Mouse (Mus musculus) olfactory bulb, adult 2 months (tissue): ENCODE results near the gene Tle6. TPM values are rescaled to one million over a fixed set of nuclear protein-coding genes. Genes with fewer than 3 reads are reported as not detected.
A peak's percentile ranks its signal among the peaks of the same experiment; 100 is the strongest.

ENCODE experiments used
- H3K27ac ChIP-seq: fragments of 200-500 bp; 2 replicates; pipeline ENCODE4 v1.5.1; 2012; ENCODE audit warnings: low read depth, low read length; ENCODE audit not compliant: insufficient read depth
- H3K4me1 ChIP-seq: fragments of 200-500 bp; 2 replicates; pipeline ENCODE4 v1.6.1; 2012; ENCODE audit warnings: low read length; ENCODE audit not compliant: control insufficient read depth, insufficient read depth
- H3K4me3 ChIP-seq: fragments of 200-500 bp; 2 replicates; pipeline ENCODE4 v1.5.1; 2012; ENCODE audit warnings: mild to moderate bottlenecking, low read depth, low read length, moderate library complexity; ENCODE audit not compliant: insufficient read depth
- CTCF ChIP-seq: fragments of 200-500 bp; IDR thresholded peaks from 2 replicates; pipeline ENCODE4 v1.5.1; 2012; ENCODE audit warnings: low read depth, mild to moderate bottlenecking, low read length, moderate library complexity; ENCODE audit not compliant: insufficient read depth
- POLR2A ChIP-seq: fragments of 200-500 bp; IDR thresholded peaks from 2 replicates; pipeline ENCODE4 v1.6.1; 2012; ENCODE audit warnings: mild to moderate bottlenecking, low read depth, low read length, moderate library complexity; ENCODE audit not compliant: insufficient read depth
- WGBS: fragments of 180-500 bp; shearing (Covaris S2); methylation state at CpG from one replicate; pipeline ENCODE4 v1.1.7; 2018; 5-methylcytosine and 5-hydroxymethylcytosine counted together
- polyA plus RNA-seq: library from polyadenylated mRNA; stranded (reverse); fragments of >200 nt; gene quantifications from 2 replicates; pipeline ENCODE4 v1.2.4, GENCODE M21; 2012; ENCODE audit warnings: low replicate concordance; ENCODE audit not compliant: missing spikeins, insufficient read depth, insufficient read length

Tle6 gene
- polyA plus RNA-seq, 1 experiment, result not detected

- Histone ChIP-seq H3K4me1 (peaks cover 7% of the 10 kb centered on the region; the same call in 1 of the 2 replicates), H3K4me3 (no peak overlapping the region), H3K27ac (peak overlapping the region; percentile 52; the same call in 1 of the 2 replicates)
- WGBS, result 1% methylated on average over 12 of the region's 12 CpGs
- TF ChIP-seq CTCF (peak; percentile 100), POLR2A (no peak)
Observed at GRCm38 (mm10) chr10:81551597-81552102, 49.2 kb downstream of the Tle6 start.

- 13% methylated on average over 7 of the region's 7 CpGs for WGBS
- TF ChIP-seq POLR2A, result no peak
- TF ChIP-seq CTCF, result peak; percentile 48; the same call in 1 of the 2 replicates
Observed at GRCm38 (mm10) chr10:81550257-81550656, 50.6 kb downstream of the Tle6 start.

GRCm38 (mm10) chr10:81548944-81549343, 51.9 kb downstream of the Tle6 start:
- no peak overlapping the region for H3K27ac ChIP-seq
- H3K4me1 ChIP-seq, result peaks cover 10% of the 10 kb centered on the region; the same call in 1 of the 2 replicates
- TF ChIP-seq CTCF, result no peak
- TF ChIP-seq POLR2A, result no peak
- 76% methylated on average over 5 of the region's 5 CpGs for WGBS
- H3K4me3 ChIP-seq, result no peak overlapping the region

More at GRCm38 (mm10) chr10:81550257-81550656, 50.6 kb downstream of the Tle6 start:
- no peak overlapping the region for H3K27ac ChIP-seq
- peaks cover 7% of the 10 kb centered on the region; the same call in 1 of the 2 replicates for H3K4me1 ChIP-seq
- no peak overlapping the region for H3K4me3 ChIP-seq

GRCm38 (mm10) chr10:81546788-81547571, 53.9 kb downstream of the Tle6 start:
- TF ChIP-seq CTCF, result no peak
- TF ChIP-seq POLR2A, result no peak
- WGBS, result 94% methylated on average over 13 of the region's 13 CpGs
- H3K27ac ChIP-seq, result no peak overlapping the region
- no peak overlapping the region for H3K4me3 ChIP-seq
- peaks cover 30% of the 10 kb centered on the region for H3K4me1 ChIP-seq

GRCm38 (mm10) chr10:81546332-81546731, 54.5 kb downstream of the Tle6 start:
- 87% methylated on average over 5 of the region's 5 CpGs for WGBS
- Histone ChIP-seq H3K27ac (no peak overlapping the region), H3K4me1 (peaks cover 30% of the 10 kb centered on the region), H3K4me3 (no peak overlapping the region)
- TF ChIP-seq POLR2A, result no peak
- TF ChIP-seq CTCF, result no peak

- TF ChIP-seq CTCF (no peak), POLR2A (peak; percentile 46)
- 1% methylated on average over 59 of the region's 59 CpGs for WGBS
Observed at GRCm38 (mm10) chr10:81545161-81545747, 55.6 kb downstream of the Tle6 start, which contains the start of gene Gna11. Gene Gna11, minus strand, starts transcription at chr10:81545190.

GRCm38 (mm10) chr10:81544296-81545160, 56.3 kb downstream of the Tle6 start:
- Histone ChIP-seq H3K4me3 (peak overlapping the region; percentile 84), H3K27ac (peak overlapping the region; percentile 52; the same call in 1 of the 2 replicates), H3K4me1 (peaks cover 40% of the 10 kb centered on the region)
- no peak for TF ChIP-seq CTCF
- TF ChIP-seq POLR2A, result peak; percentile 72
- WGBS, result 1% methylated on average over 93 of the region's 93 CpGs

More at GRCm38 (mm10) chr10:81545161-81545747, 55.6 kb downstream of the Tle6 start, which contains the start of gene Gna11:
- Histone ChIP-seq H3K4me1 (peaks cover 35% of the 10 kb centered on the region), H3K4me3 (peak within 1 kb of the TSS; percentile 84), H3K27ac (peak within 1 kb of the TSS; percentile 91)

- Histone ChIP-seq H3K4me1 (peaks cover 41% of the 10 kb centered on the region), H3K27ac (no peak overlapping the region), H3K4me3 (peak overlapping the region; percentile 84)
- 39% methylated on average over 1 of the region's 1 CpGs for WGBS
- no peak for TF ChIP-seq CTCF
- TF ChIP-seq POLR2A, result no peak
Observed at GRCm38 (mm10) chr10:81543633-81544032, 57.2 kb downstream of the Tle6 start.
